Mouse (Mus musculus) forebrain, embryonic 16.5 days (tissue): ENCODE data around the gene Prdm11. TPM values are rescaled to one million over a fixed set of nuclear protein-coding genes. Genes with fewer than 3 reads are reported as not detected.

Experiments used
- ATAC-seq: fragments of 200-750 bp; cut with Nextera tagmentation; 2 replicates; pipeline ENCODE4 v1.8.0; 2017; ENCODE audit warnings: mild to moderate bottlenecking, moderate library complexity
- H3K27ac ChIP-seq: fragments of 300-500 bp; sonication (generic); 2 replicates; pipeline ENCODE4 v1.5.1; 2014; ENCODE audit warnings: low read length, control low read depth
- H3K27me3 ChIP-seq: fragments of 300-500 bp; sonication (generic); replicated peaks from 2 replicates; pipeline ENCODE4 v1.6.1; 2014; ENCODE audit warnings: low read length; ENCODE audit not compliant: control insufficient read depth, insufficient read depth
- H3K36me3 ChIP-seq: fragments of 300-500 bp; sonication (generic); 2 replicates; pipeline ENCODE4 v1.6.1; 2014; ENCODE audit not compliant: control insufficient read depth, insufficient read depth
- H3K4me1 ChIP-seq: fragments of 300-500 bp; sonication (generic); replicated peaks from 2 replicates; pipeline ENCODE4 v1.6.1; 2014; ENCODE audit warnings: low read length; ENCODE audit not compliant: control insufficient read depth, insufficient read depth
- H3K4me2 ChIP-seq: fragments of 300-500 bp; sonication (generic); 2 replicates; pipeline ENCODE4 v1.6.1; 2014; ENCODE audit warnings: mild to moderate bottlenecking, low read length, control low read depth
- H3K4me3 ChIP-seq: fragments of 300-500 bp; sonication (generic); replicated peaks from 2 replicates; pipeline ENCODE4 v1.5.1; 2014; ENCODE audit warnings: mild to moderate bottlenecking, low read length, control low read depth
- H3K9ac ChIP-seq: fragments of 300-500 bp; sonication (generic); replicated peaks from 2 replicates; pipeline ENCODE4 v1.6.1; 2014; ENCODE audit warnings: low read depth, low read length, control low read depth
- H3K9me3 ChIP-seq: fragments of 300-500 bp; sonication (generic); 2 replicates; pipeline ENCODE4 v1.6.1; 2016; ENCODE audit warnings: low read length; ENCODE audit not compliant: control insufficient read depth
- WGBS: fragments of 180-500 bp; shearing (Covaris S2); extraction: QIAGEN DNeasy Blood & Tissue Kit; methylation state at CpG from one replicate; pipeline ENCODE4 v1.1.7; 2014; 5-methylcytosine and 5-hydroxymethylcytosine counted together
- polyA plus RNA-seq: library from polyadenylated mRNA; unstranded; fragments of >200 nt; fragmentation: Nextera tagmentation; extraction: Ambion mirVana; gene quantifications from 2 replicates; pipeline ENCODE4 v1.2.1, GENCODE M21; 2015

Prdm11 gene
- polyA plus RNA-seq, 1 experiment from 2014 or later, result 2.4 TPM

DNA sequence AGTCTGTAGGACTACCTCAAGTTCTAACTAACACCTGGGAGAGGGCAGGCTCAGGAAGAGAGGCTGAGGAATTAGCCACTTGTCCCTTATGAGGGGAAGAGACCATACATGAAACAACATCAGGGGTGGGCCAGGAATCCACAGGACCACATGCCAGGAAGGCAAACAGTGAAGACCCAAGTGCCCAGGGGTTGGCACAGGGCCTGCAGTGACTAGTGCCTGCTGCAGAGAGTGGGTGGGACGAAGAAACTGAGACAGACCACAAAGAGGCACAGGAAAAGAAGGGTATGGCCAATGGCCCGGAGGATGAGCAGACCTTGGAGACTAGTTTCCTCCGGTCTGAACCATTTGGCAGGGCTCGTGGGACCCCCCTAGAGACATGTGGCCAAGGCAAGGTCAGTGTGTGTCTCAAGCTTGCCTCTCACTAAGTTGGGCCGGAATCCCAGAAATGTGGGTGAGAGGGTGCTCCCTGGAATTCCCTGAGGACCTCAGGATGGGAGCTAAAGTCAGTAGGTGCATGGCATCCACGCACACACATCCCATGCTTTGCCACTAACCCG, 1.6 kb upstream of the Prdm11 start:
- Histone ChIP-seq H3K4me2 (no peak overlapping the region), H3K4me3 (no peak overlapping the region), H3K36me3 (no peaks in the 10 kb centered on the region), H3K4me1 (peaks cover 9% of the 10 kb centered on the region), H3K27me3 (no peaks in the 10 kb centered on the region), H3K9me3 (0 out of 2 replicates have a peak, but pooled peaks cover 2% of the 10 kb centered on the region), H3K27ac (no peak overlapping the region), H3K9ac (no peak overlapping the region)
- no peak for ATAC-seq
- 86% methylated on average over 7 of the region's 7 CpGs for WGBS

DNA sequence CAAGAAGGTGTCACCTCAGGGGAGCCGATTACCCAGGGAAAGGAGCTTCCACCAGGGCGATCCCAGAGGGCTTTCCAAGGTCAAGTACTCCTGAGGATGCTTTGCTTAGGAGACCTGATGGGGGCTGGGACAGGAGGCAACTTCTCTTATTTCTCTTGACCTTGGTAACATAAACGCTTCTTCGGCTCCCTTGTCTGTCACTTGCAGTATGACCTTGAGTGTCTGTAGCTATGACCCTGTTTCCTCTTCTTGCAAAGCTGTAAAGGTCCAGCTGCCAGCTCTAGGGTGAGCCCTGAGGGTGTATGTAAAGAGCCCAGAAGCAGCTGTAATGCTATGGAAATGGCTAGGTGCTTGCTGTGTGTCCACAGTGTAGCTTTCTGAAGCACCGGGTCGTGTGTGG, 1.1 kb upstream of the Prdm11 start:
- Histone ChIP-seq H3K27ac (no peak overlapping the region), H3K4me2 (no peak overlapping the region), H3K27me3 (no peaks in the 10 kb centered on the region), H3K36me3 (no peaks in the 10 kb centered on the region), H3K4me1 (peaks cover 9% of the 10 kb centered on the region), H3K9ac (no peak overlapping the region), H3K9me3 (0 out of 2 replicates have a peak, but pooled peaks cover 2% of the 10 kb centered on the region), H3K4me3 (no peak overlapping the region)
- 91% methylated on average over 6 of the region's 6 CpGs for WGBS
- no peak for ATAC-seq

DNA sequence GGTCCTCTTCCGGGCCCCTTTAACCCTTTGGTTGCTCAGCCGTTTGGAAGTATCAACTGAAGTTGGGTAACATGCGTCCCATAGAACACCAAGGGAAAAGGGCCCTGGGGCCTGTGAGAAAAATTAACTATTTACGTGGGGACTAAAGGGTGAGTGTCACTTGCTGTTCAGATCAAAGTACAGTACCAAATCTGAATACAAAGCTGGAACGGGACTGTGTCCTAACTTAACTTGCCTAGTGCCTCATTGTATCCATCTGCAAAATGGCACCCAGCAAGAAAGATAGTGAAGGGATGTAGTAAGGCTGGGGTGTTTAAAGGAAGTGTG, 505 bp upstream of the Prdm11 start:
- Histone ChIP-seq H3K4me1 (peaks cover 12% of the 10 kb centered on the region), H3K9ac (peak overlapping the region; percentile 94), H3K4me2 (peak overlapping the region; percentile 70), H3K27me3 (no peaks in the 10 kb centered on the region), H3K4me3 (peak overlapping the region; percentile 82), H3K27ac (peak overlapping the region; percentile 91; the same call in 1 of the 2 replicates), H3K9me3 (no peaks in the 10 kb centered on the region), H3K36me3 (no peaks in the 10 kb centered on the region)
- no peak for ATAC-seq
- WGBS, result 22% methylated on average over 5 of the region's 5 CpGs

- Histone ChIP-seq H3K4me3 (peak overlapping the region; percentile 82), H3K4me2 (peak overlapping the region; percentile 70), H3K36me3 (no peaks in the 10 kb centered on the region), H3K27ac (peak overlapping the region; percentile 91), H3K9ac (peak overlapping the region; percentile 94), H3K4me1 (peaks cover 16% of the 10 kb centered on the region), H3K27me3 (no peaks in the 10 kb centered on the region), H3K9me3 (no peaks in the 10 kb centered on the region)
- under 1% methylated on average over 55 of the region's 55 CpGs for WGBS
- peak; percentile 98 for ATAC-seq
Observed at GRCm38 (mm10) chr2:93045129-93045817, 694 bp downstream of the Prdm11 start.

DNA sequence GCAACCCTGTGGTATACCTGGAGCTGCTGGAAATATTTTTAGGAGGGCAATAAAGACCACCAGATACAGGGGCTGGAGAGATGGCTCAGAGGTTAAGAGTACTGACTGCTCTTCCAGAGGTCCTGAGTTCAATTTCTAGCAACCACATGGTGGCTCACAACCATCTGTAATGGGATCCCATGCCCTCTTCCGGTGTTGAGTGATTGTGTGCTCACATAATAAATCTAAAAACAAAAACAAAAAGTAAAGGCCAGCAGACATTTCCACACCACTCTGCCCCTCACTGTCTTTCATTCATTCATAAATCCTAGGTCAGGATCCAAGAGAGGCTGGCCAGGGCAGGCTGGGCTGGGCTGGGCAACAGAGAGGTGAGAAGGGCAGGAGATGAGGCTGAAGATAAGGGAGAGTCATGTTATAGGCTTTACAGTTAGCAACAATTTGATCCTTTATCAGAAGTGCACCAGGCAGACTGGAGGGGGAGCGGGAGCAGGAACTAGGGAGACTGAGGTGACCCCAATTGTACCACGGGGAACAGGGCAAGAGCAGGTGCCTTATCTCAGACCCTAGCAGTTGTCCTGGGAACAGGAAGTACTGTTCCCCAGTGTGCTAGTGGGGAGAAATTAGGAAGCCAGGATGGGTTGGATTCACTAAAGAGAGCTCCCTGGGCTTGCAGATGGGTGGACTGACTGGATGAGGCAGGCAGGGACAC, 2.4 kb downstream of the Prdm11 start:
- H3K4me3 ChIP-seq, result no peak overlapping the region
- no peaks in the 10 kb centered on the region for H3K9me3 ChIP-seq
- no peak for ATAC-seq
- no peak overlapping the region for H3K9ac ChIP-seq
- H3K27ac ChIP-seq, result no peak overlapping the region
- H3K36me3 ChIP-seq, result no peaks in the 10 kb centered on the region
- peaks cover 19% of the 10 kb centered on the region for H3K4me1 ChIP-seq
- WGBS, result 93% methylated on average over 3 of the region's 3 CpGs
- H3K27me3 ChIP-seq, result no peaks in the 10 kb centered on the region
- H3K4me2 ChIP-seq, result no peak overlapping the region

GRCm38 (mm10) chr2:93041470-93041869, 4.5 kb downstream of the Prdm11 start:
- Histone ChIP-seq H3K9ac (no peak overlapping the region), H3K9me3 (no peaks in the 10 kb centered on the region), H3K27me3 (no peaks in the 10 kb centered on the region), H3K36me3 (no peaks in the 10 kb centered on the region), H3K4me3 (no peak overlapping the region), H3K27ac (no peak overlapping the region), H3K4me2 (no peak overlapping the region), H3K4me1 (peaks cover 19% of the 10 kb centered on the region)
- no peak for ATAC-seq
- WGBS, result 64% methylated on average over 6 of the region's 6 CpGs

DNA sequence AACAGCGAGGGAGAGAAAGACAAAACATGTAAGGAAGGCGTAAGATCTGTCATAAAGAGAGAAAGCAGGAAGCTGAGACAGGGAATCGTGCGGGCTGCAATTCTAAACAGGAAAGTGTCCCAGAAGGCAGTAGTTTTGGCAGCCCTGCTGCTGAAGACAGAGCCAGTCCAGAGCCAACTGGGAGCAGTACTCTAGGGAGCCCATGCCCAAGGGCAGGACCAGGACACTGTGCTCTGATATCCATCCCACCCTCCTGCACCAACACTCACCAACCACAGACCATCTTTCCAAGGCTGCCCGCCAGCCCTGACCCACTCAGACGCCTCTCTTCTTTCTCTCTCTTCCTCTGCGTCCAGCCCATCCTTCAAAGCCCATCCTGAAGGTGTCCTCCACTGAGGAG, 5.1 kb downstream of the Prdm11 start:
- no peak for ATAC-seq
- no peaks in the 10 kb centered on the region for H3K9me3 ChIP-seq
- H3K27me3 ChIP-seq, result no peaks in the 10 kb centered on the region
- no peak overlapping the region for H3K27ac ChIP-seq
- no peak overlapping the region for H3K4me3 ChIP-seq
- no peak overlapping the region for H3K4me2 ChIP-seq
- H3K36me3 ChIP-seq, result no peaks in the 10 kb centered on the region
- WGBS, result 72% methylated on average over 7 of the region's 7 CpGs
- no peak overlapping the region for H3K9ac ChIP-seq
- peaks cover 22% of the 10 kb centered on the region for H3K4me1 ChIP-seq

- no peaks in the 10 kb centered on the region for H3K27me3 ChIP-seq
- no peak overlapping the region for H3K4me2 ChIP-seq
- WGBS, result 91% methylated on average over 5 of the region's 5 CpGs
Observed at GRCm38 (mm10) chr2:93039706-93040105, 6.3 kb downstream of the Prdm11 start.

GRCm38 (mm10) chr2:93039043-93039442, 6.9 kb downstream of the Prdm11 start:
- Histone ChIP-seq H3K9me3 (no peaks in the 10 kb centered on the region), H3K4me3 (no peak overlapping the region), H3K9ac (no peak overlapping the region), H3K4me2 (no peak overlapping the region), H3K36me3 (no peaks in the 10 kb centered on the region), H3K4me1 (peaks cover 17% of the 10 kb centered on the region), H3K27me3 (no peaks in the 10 kb centered on the region), H3K27ac (no peak overlapping the region)
- no peak for ATAC-seq
- WGBS, result 81% methylated on average over 3 of the region's 3 CpGs

More at GRCm38 (mm10) chr2:93039706-93040105, 6.3 kb downstream of the Prdm11 start:
- no peaks in the 10 kb centered on the region for H3K36me3 ChIP-seq
- H3K4me3 ChIP-seq, result no peak overlapping the region
- H3K4me1 ChIP-seq, result peaks cover 23% of the 10 kb centered on the region
- no peak for ATAC-seq
- no peak overlapping the region for H3K9ac ChIP-seq
- H3K9me3 ChIP-seq, result no peaks in the 10 kb centered on the region
- no peak overlapping the region for H3K27ac ChIP-seq
